Mouse (Mus musculus): ENCODE data around the gene Gch1. TPM values are rescaled to one million over a fixed set of nuclear protein-coding genes. Genes with fewer than 3 reads are reported as not detected.

Gch1 gene
- polyA plus RNA-seq, 1 experiment, result 4.1 TPM

- no peak overlapping the region for H3K9ac ChIP-seq (ENCODE audit: low read depth, poor library complexity, severe bottlenecking)
- H3K9me3 ChIP-seq (replicated peaks; ENCODE audit: control insufficient read depth, insufficient read depth, low read length, poor library complexity, severe bottlenecking), result peaks cover 5% of the 10 kb centered on the region; the same call in 1 of the 2 replicates
- H3K4me1 ChIP-seq (ENCODE audit: control insufficient read depth, insufficient read depth, low read length), result no peaks in the 10 kb centered on the region
- no peak overlapping the region for H3K27ac ChIP-seq (ENCODE audit: insufficient read depth, low read length)
- no peak overlapping the region for H3K4me3 ChIP-seq (ENCODE audit: low read depth, low read length)
- TF ChIP-seq EP300 (IDR thresholded peaks at IDR 0.05; ENCODE audit: insufficient read depth, low read depth, low read length) (no peak), POLR2A (IDR thresholded peaks at IDR 0.05; ENCODE audit: insufficient read depth, low read length) (no peak), CTCF (IDR thresholded peaks at IDR 0.05; ENCODE audit: low read depth, low read length) (no peak)
- no peaks in the 10 kb centered on the region for H3K36me3 ChIP-seq (ENCODE audit: control insufficient read depth, insufficient read depth, low read length, poor library complexity, severe bottlenecking)
- H3K27me3 ChIP-seq (ENCODE audit: control insufficient read depth, insufficient read depth, low read length, poor library complexity, severe bottlenecking), result no peaks in the 10 kb centered on the region
These were observed 44.4 kb upstream of the Gch1 start for GRCm38 (mm10) chr14:47233602-47234001.

- Histone ChIP-seq H3K27ac (ENCODE audit: insufficient read depth, low read length) (no peak overlapping the region), H3K27me3 (ENCODE audit: control insufficient read depth, insufficient read depth, low read length, poor library complexity, severe bottlenecking) (no peaks in the 10 kb centered on the region), H3K4me3 (ENCODE audit: low read depth, low read length) (no peak overlapping the region), H3K4me1 (ENCODE audit: control insufficient read depth, insufficient read depth, low read length) (no peaks in the 10 kb centered on the region), H3K36me3 (ENCODE audit: control insufficient read depth, insufficient read depth, low read length, poor library complexity, severe bottlenecking) (no peaks in the 10 kb centered on the region), H3K9me3 (replicated peaks; ENCODE audit: control insufficient read depth, insufficient read depth, low read length, poor library complexity, severe bottlenecking) (no peaks in the 10 kb centered on the region), H3K9ac (ENCODE audit: low read depth, poor library complexity, severe bottlenecking) (no peak overlapping the region)
- TF ChIP-seq POLR2A (IDR thresholded peaks at IDR 0.05; ENCODE audit: insufficient read depth, low read length), result no peak
- no peak for TF ChIP-seq EP300 (IDR thresholded peaks at IDR 0.05; ENCODE audit: insufficient read depth, low read depth, low read length)
- no peak for TF ChIP-seq CTCF (IDR thresholded peaks at IDR 0.05; ENCODE audit: low read depth, low read length)
These were observed 40.7 kb upstream of the Gch1 start for GRCm38 (mm10) chr14:47229796-47230376.

- H3K36me3 ChIP-seq (ENCODE audit: control insufficient read depth, insufficient read depth, low read length, poor library complexity, severe bottlenecking), result no peaks in the 10 kb centered on the region
- TF ChIP-seq CTCF (IDR thresholded peaks at IDR 0.05; ENCODE audit: low read depth, low read length), result no peak
- TF ChIP-seq EP300 (IDR thresholded peaks at IDR 0.05; ENCODE audit: insufficient read depth, low read depth, low read length), result no peak
- TF ChIP-seq POLR2A (IDR thresholded peaks at IDR 0.05; ENCODE audit: insufficient read depth, low read length), result no peak
- no peak overlapping the region for H3K4me3 ChIP-seq (ENCODE audit: low read depth, low read length)
- H3K4me1 ChIP-seq (ENCODE audit: control insufficient read depth, insufficient read depth, low read length), result no peaks in the 10 kb centered on the region
- no peaks in the 10 kb centered on the region for H3K9me3 ChIP-seq (replicated peaks; ENCODE audit: control insufficient read depth, insufficient read depth, low read length, poor library complexity, severe bottlenecking)
- no peaks in the 10 kb centered on the region for H3K27me3 ChIP-seq (ENCODE audit: control insufficient read depth, insufficient read depth, low read length, poor library complexity, severe bottlenecking)
- no peak overlapping the region for H3K9ac ChIP-seq (ENCODE audit: low read depth, poor library complexity, severe bottlenecking)
- H3K27ac ChIP-seq (ENCODE audit: insufficient read depth, low read length), result no peak overlapping the region
These were observed 36.7 kb upstream of the Gch1 start for GRCm38 (mm10) chr14:47225931-47226330.

GRCm38 (mm10) chr14:47224476-47225325, 35.5 kb upstream of the Gch1 start:
- H3K4me3 ChIP-seq (ENCODE audit: low read depth, low read length), result no peak overlapping the region
- H3K9me3 ChIP-seq (replicated peaks; ENCODE audit: control insufficient read depth, insufficient read depth, low read length, poor library complexity, severe bottlenecking), result no peaks in the 10 kb centered on the region
- TF ChIP-seq CTCF (IDR thresholded peaks at IDR 0.05; ENCODE audit: low read depth, low read length) (peak; percentile 49), EP300 (IDR thresholded peaks at IDR 0.05; ENCODE audit: insufficient read depth, low read depth, low read length) (no peak)
- H3K4me1 ChIP-seq (ENCODE audit: control insufficient read depth, insufficient read depth, low read length), result no peaks in the 10 kb centered on the region
- no peaks in the 10 kb centered on the region for H3K27me3 ChIP-seq (ENCODE audit: control insufficient read depth, insufficient read depth, low read length, poor library complexity, severe bottlenecking)
- no peak overlapping the region for H3K9ac ChIP-seq (ENCODE audit: low read depth, poor library complexity, severe bottlenecking)
- no peak overlapping the region for H3K27ac ChIP-seq (ENCODE audit: insufficient read depth, low read length)
- H3K36me3 ChIP-seq (ENCODE audit: control insufficient read depth, insufficient read depth, low read length, poor library complexity, severe bottlenecking), result no peaks in the 10 kb centered on the region

- Histone ChIP-seq H3K4me3 (ENCODE audit: low read depth, low read length) (no peak overlapping the region), H3K9ac (ENCODE audit: low read depth, poor library complexity, severe bottlenecking) (no peak overlapping the region), H3K4me1 (ENCODE audit: control insufficient read depth, insufficient read depth, low read length) (no peaks in the 10 kb centered on the region), H3K36me3 (ENCODE audit: control insufficient read depth, insufficient read depth, low read length, poor library complexity, severe bottlenecking) (no peaks in the 10 kb centered on the region), H3K27me3 (ENCODE audit: control insufficient read depth, insufficient read depth, low read length, poor library complexity, severe bottlenecking) (no peaks in the 10 kb centered on the region), H3K27ac (ENCODE audit: insufficient read depth, low read length) (no peak overlapping the region), H3K9me3 (replicated peaks; ENCODE audit: control insufficient read depth, insufficient read depth, low read length, poor library complexity, severe bottlenecking) (no peaks in the 10 kb centered on the region)
- TF ChIP-seq CTCF (IDR thresholded peaks at IDR 0.05; ENCODE audit: low read depth, low read length) (no peak), POLR2A (IDR thresholded peaks at IDR 0.05; ENCODE audit: insufficient read depth, low read length) (no peak), EP300 (IDR thresholded peaks at IDR 0.05; ENCODE audit: insufficient read depth, low read depth, low read length) (no peak)
These were observed 33.6 kb upstream of the Gch1 start for GRCm38 (mm10) chr14:47222631-47223450.

Measured in ES-Bruce4 (cell line).